Mouse (Mus musculus) neutrophil, adult 59 days (primary cell): ENCODE measurements around the gene Rnf103. TPM values are rescaled to one million over a fixed set of nuclear protein-coding genes. Genes with fewer than 3 reads are reported as not detected.

ENCODE experiments used
- total RNA-seq, 2 experiments: library from RNA; stranded (reverse); gene quantifications; 1 replicate in 1 of 2; 2 replicates in 1 of 2; pipeline ENCODE4 v1.2.4; 2023

Gene Rnf103
- 10 to 100 TPM; 15.6 to 17.1 TPM for total RNA-seq

GRCm38 (mm10) chr6:71493675-71494340, at the start of gene Rnf103:
Gene Rnf103 (plus strand): TSS chr6:71493894.

GRCm38 (mm10) chr6:71543686-71544499, 50.2 kb downstream of the Rnf103 start, which contains the start of gene Chmp3:
Gene Chmp3 (plus strand): TSS chr6:71543797.

Other genes starting within 250 kb of the Rnf103 start
- gene Krcc1, start 222.2 kb upstream of the Rnf103 start, total RNA-seq, result 10 to 100 TPM; 37.3 to 37.4 TPM
- not detected for gene Smyd1, start 171.7 kb upstream of the Rnf103 start, total RNA-seq
- gene Cd8b1, start 171.1 kb upstream of the Rnf103 start, total RNA-seq, result not detected
- gene Cd8a, start 120.5 kb upstream of the Rnf103 start, total RNA-seq, result under 1 TPM; 0.35 to 0.36 TPM
- 10 to 100 TPM; 41.3 to 44.5 TPM for gene Rmnd5a, start 53.3 kb upstream of the Rnf103 start, total RNA-seq
- 10 to 100 TPM; 56.5 to 64.5 TPM for gene Chmp3, start 49.9 kb downstream of the Rnf103 start, total RNA-seq
- 10 to 100 TPM; 31.2 to 40.3 TPM for gene Kdm3a, start 139.1 kb downstream of the Rnf103 start, total RNA-seq
- gene Reep1, start 213.7 kb downstream of the Rnf103 start, total RNA-seq, result under 1 TPM in 1 of 2 experiments, not detected in 1; 0.11 TPM